Mouse (Mus musculus): ENCODE measurements around the gene Ppp1r1b.

The Ppp1r1b gene

GRCm38 (mm10) chr11:98395041-98395440, 46.8 kb downstream of the Ppp1r1b start:
- DNase-seq (ENCODE audit: low spot score), result no peak

GRCm38 (mm10) chr11:98397946-98398345, 49.7 kb downstream of the Ppp1r1b start:
- DNase-seq (ENCODE audit: low spot score), result no peak

GRCm38 (mm10) chr11:98400161-98400726, 52.0 kb downstream of the Ppp1r1b start, which contains the start of gene Pgap3:
Pgap3 (minus strand) TSS chr11:98400490.
- DNase-seq (ENCODE audit: low spot score), result peak; percentile 83

- DNase-seq (ENCODE audit: low spot score), result no peak
Measured at GRCm38 (mm10) chr11:98400816-98401215, 52.6 kb downstream of the Ppp1r1b start.

- DNase-seq (ENCODE audit: low spot score), result no peak
Measured at GRCm38 (mm10) chr11:98406621-98407020, 58.4 kb downstream of the Ppp1r1b start.
